Mouse (Mus musculus) embryo, embryonic 11.5 days (tissue): ENCODE results near the gene M1ap.

Experiments
- DNase-seq: peaks from one replicate; pipeline ENCODE4 v3.0.0-alpha.2; 2012; ENCODE audit warnings: low read depth, low spot score

The M1ap gene

DNA sequence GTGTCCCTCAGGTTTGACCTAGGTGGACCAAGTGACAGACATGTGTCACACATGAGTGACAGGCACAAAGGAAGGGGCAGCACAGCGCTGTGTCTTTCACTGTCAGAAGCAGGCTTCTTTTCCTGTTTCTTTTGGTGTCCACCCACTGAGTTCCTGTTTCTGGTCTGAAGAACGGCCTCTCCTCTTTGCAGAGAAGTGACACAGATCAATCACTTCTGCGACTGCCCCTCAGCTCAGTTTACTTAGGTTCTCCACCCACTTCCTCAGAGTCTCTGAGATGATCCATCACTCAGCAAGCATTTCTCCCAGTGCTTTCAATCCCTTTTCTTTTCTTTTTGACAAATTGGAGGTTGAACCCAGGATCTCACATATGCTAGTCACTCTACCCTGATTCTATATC is 62.0 kb downstream of the M1ap start:
- no peak for DNase-seq

DNA sequence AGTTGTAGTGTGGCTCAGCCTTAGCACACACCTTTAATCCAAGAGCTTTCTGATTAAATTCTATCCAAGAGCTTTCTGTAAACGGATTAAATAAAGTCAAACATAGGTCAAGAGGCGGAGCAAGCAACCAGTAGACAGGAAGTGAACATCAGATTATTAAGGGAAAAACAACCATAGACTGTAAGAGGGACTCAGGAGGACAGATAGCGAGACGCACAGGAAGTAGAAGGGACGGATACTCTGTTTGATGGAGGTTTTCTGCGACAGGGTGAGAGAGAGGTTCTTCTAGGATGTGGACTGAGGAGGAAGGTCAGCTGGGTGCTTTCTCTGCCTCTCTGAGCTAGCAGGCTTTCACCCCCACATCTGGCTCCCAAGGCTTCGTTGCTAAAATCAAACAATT is 63.3 kb downstream of the M1ap start:
- no peak for DNase-seq

DNA sequence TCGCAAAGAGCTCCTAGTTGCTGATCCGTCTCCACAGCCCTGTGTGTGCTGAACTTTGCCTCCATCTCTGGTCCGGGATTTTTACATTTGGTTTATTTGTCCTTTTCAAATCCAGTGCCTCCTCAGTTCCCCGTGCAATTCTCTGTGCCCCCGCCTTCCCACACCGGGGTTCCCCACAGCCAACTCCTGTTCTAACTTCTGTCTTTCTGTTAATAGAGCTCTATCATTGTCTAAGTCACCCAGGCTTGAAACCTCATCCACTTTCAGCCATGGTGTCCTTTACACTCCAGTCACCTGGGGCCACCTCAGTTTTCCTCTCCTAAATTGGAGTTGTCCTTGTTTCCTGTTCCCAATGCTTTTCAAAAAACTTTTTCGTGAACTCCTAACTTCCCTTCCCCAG is 64.6 kb downstream of the M1ap start:
- no peak for DNase-seq

- no peak for DNase-seq
Measured at GRCm38 (mm10) chr6:83011756-83012155, 65.1 kb downstream of the M1ap start.

- DNase-seq = no peak
Measured at GRCm38 (mm10) chr6:83013444-83013843, 66.7 kb downstream of the M1ap start.

DNA sequence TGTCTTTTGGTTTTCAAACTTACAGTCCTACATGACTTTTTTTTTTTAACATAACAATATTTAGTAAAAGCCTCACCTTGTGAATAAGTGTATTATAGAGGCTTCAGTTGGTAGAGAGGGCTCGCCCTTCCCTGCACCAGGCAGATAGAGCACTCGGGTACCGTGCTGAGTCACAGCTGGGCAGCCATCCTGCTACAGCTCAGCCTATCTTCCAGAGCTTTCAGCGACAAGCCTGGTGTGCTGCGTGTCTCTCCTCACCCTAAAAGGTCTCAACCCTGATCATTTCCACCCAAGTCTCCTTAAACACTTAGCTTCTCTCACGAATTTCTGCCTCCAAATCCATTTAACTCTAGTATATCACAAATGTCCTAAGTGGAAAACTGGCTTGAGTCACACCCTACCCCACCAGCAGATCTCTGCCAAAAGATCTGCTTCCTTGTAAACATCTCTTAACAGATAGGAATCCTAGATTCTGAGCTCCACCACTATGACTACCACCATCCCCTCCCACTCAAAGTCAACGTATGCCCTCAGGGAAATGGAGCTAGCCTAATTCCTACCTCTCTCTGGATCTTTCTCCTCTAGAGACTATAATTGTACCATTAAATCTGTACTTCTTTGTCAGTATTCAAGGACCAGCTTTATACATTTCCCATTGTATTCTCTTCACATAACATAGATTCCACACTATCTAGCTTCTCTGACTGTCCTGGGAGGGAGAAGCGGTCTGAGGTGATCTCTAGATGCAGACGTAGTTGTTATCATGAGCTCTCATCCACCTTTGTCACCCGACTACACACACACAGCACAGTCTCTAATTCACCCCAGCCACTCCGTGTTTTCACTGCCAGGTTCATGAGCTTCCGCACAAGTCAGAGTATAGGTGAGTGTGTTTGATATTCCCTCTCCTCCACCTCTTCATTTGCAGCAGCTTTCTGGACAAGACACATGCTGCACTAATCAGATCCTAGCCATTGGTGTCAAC is 68.1 kb downstream of the M1ap start:
- DNase-seq = no peak

DNA sequence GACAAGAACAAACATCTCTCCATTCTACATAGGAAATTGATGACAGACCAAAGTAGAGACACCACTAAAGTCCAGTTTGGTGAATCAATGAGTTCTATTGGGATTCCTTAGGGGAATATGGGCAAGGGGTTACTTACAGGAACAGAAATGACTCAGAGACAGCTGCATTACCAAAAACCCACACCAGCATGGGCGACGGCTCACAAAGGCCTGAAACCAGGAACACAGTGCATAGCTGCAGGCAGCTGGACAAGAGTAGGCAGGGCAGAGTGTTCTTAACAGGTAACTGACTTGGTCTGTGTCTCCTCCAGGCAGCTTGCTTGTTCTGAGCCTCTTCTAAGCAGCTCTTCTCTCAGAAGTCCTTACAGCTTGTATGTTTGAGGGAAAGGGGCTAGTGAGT is 69.0 kb downstream of the M1ap start:
- DNase-seq = no peak

DNA sequence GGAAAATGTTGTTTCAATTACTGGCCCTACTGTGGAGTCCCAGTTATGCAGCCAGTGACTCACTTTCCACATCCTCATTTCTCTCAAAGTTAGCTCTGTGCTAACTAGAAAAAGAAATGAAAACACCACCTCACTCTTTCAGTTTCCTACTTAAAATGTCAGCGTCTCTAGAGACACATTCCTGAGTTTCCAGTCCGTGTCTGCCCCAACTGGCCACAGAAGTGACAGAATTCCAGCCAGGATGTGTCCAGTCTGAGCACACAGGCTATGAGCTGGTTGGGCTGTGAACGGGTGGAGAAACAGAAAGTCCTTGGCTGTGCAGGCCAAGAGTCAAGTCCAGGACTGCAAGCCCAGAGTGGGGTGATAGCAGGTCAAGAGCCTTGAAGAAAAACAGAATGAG is 70.5 kb downstream of the M1ap start:
- DNase-seq = no peak

DNA sequence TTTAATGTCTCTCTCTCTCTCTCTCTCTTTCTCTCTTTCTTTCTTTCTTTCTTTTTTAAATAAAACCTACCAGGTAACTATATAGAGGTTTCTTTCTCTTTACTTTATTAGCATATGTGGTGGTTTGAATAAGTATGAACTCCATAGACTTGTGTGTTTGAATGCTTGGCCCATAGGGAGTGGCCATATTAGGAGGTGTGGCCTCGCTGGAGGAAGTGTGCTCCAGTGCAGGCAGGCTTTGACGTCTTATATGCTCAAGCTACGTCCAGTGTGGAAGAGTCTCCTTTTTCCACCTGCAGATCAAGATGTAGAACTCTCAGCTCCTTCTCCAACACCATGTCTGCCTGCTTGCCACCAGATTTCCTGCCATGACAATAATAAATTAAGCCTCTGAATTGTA is 72.3 kb downstream of the M1ap start:
- no peak for DNase-seq

- DNase-seq = no peak
Measured at GRCm38 (mm10) chr6:83020121-83020520, 73.4 kb downstream of the M1ap start.

- no peak for DNase-seq
Measured at GRCm38 (mm10) chr6:83020836-83021593, 74.3 kb downstream of the M1ap start.

DNA sequence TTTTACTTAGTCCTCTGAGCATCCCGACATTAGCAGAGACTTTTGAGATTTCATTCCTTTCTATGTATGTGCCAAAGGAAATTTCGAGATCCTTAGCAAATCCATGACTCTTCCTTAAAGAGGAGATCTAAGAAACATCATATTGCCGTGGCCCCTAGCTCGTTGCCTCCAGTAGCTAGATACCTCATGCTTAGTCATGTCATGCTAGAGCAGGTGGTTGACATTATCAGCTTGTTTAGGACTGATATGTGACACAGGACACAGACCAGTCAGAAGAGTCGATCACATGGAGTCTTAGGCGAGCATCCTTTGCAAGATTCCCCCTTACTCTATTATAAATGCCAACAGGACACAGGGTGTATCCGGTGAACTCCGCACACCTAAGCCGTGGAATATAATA is 76.3 kb downstream of the M1ap start:
- DNase-seq = no peak

DNA sequence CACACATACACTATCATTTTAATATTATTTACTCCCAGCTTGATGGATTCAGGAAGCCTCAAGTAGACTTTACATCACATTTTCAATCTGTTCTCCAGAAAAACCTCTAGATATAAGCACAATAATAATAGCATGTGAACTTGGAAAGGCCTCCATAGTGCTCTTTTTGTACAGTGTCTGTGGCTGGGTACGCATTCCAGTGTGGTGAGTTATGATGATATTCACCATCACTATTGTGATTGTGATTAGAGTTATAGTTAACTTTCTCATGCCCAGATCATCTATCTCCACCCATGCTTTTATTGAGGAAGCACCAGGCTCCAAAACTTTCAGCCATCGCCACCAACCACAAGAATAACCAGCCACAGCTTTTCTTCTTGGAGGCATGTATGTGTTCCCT is 77.1 kb downstream of the M1ap start:
- no peak for DNase-seq

DNA sequence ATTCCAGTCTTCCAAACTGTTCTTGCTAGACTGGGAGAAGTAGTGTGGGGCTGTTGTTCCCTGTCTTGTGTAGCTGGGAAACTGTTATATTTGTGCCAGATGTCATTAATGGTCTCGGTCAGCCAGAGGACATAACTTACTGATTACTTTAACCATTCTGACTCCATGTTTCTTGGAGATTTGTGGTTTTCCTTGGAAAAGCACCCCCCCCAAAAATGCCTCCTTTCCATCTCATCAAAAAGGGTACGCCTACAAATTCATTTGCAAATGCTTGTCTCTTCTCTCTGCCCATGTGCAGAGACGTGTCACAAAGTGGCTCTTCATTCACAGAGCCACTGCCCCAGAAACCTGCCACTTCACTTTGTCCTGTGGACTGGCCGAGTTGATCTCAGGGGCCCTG is 77.7 kb downstream of the M1ap start:
- DNase-seq = no peak

DNA sequence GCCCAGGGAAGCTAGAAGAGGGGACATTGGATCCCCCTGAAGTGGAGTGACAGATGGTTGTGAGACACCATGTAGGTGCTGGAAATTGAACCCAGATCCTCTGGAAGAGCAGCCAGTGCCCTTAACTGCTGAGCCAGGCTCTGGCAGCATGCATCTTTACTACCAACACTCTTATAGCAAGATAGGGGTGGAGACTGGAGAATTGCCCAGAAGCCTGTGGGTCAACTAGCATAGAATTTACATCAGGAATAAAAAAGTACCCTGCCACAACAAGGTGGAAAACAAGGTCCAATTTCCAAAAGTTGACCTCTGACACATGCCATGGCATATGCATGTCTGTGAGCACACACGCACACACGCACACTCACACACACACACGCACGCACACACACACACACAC is 78.5 kb downstream of the M1ap start:
- DNase-seq = no peak

DNA sequence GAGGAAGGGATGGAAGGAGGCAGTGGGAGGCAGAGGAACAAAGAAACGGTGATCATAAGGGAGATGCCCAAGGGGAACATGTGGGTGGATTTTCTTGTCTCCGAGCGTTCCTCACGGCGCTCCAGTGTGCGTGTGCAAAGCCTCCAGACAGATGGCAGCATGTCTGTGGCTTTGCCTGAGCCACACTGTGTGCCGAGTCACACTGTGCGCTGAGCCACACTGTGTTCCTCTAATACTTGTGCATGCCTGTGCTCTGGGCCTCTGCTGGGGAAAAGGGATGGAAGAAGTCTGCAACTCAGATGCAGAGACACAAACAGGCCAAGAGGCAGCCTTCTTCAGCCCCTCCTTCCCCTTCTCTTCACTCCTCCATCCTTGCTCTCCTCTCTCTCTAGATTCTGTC is 80.6 kb downstream of the M1ap start:
- DNase-seq = no peak

DNA sequence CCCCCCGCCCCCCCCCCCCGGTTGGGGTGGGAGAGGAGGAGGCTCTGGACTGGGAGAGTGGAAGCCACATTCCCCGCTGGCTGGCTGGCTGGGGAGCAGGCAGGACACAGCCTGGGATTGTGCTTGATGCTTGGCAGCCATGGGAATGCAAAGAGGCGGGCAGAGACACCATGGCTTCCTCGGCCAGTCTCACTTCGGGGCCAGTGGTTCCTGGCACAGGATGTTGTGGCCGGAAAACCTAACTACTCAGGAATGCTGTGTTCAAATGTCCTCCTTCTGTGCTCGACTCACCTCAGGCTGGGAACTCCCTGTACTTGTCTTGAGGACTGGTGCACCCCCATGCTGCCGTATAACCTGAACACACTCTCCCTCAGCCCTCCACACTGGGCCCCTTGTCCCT is 81.0 kb downstream of the M1ap start:
- no peak for DNase-seq

GRCm38 (mm10) chr6:83029777-83030176 is 83.1 kb downstream of the M1ap start:
- DNase-seq = no peak

- DNase-seq = no peak
Measured at GRCm38 (mm10) chr6:83031111-83031510, 84.4 kb downstream of the M1ap start.

DNA sequence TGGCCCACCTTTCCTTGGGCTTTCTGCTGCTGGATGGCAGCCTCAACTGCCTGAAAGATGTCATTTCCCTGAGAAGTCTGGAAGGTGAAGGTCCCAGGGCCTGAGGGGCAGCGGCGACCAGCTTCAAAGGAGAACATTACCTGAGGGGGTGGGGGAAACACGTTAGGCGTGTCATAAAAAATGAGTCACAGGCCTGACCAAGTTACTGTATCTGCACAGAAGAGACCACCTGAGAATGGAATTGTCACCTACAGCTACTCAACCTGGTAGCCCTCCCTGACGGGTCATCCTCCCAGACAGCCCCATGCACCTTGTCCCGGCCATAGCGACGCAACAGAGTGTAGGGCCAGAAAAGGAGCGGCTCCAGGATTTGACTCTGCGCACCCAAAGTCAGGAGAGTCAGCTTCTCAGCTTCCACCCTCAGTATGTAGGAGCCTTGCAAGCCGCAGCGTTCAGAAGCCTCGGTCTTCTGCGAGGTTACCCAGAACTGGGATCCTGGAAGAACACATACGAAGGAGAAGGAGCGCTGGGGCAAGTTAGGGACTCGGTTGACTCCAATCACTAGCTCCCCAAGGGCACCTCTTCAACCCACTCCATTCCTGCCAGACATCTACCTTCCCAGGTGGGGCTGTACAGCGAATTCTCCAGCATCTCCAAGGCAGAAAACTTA is 85.4 kb downstream of the M1ap start:
- no peak for DNase-seq

DNA sequence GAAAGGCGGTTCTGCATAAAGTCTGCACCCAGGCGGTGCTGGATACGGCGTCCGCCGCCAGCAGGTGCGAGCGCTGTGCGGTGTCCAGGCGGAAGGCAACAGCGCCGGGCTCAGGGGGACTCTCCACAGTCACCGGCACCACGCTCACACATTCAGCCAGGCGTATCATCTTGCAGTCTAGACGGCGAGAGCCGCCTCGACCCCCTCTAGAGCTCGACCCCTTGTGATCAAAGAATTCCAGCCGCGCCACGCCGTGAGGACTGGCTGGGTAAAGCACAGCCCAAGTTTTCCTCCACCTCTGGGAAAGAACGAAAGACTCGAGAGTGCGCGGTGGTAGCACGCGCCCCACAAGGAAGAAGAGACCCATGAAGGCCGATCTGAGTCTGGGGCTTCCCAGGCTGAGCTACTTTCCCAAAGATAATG is 86.1 kb downstream of the M1ap start:
- DNase-seq = peak; percentile 43
